Mouse (Mus musculus) liver, adult (tissue): Measurements from ENCODE around the gene Pou6f2.

ENCODE experiments used
- GATA4 ChIP-seq: IDR thresholded peaks from 2 replicates; pipeline ENCODE4 v1.6.1; 2014; ENCODE audit warnings: mild to moderate bottlenecking, low read length; ENCODE audit not compliant: insufficient replicate concordance

Pou6f2 gene

GRCm38 (mm10) chr13:18397586-18397985, at the start of gene Pou6f2:
Pou6f2 (minus strand) TSS chr13:18397686.
- no peak for TF ChIP-seq GATA4

GRCm38 (mm10) chr13:18439858-18440257, 42.4 kb upstream of the Pou6f2 start:
- TF ChIP-seq GATA4 = no peak

- no peak for TF ChIP-seq GATA4
Observed at GRCm38 (mm10) chr13:18387673-18388072, 9.8 kb downstream of the Pou6f2 start.

- TF ChIP-seq GATA4 = no peak
Observed at GRCm38 (mm10) chr13:18363373-18363772, 34.1 kb downstream of the Pou6f2 start.

GRCm38 (mm10) chr13:18344580-18345333, 52.7 kb downstream of the Pou6f2 start:
- TF ChIP-seq GATA4 = no peak

- TF ChIP-seq GATA4 = no peak
Observed at GRCm38 (mm10) chr13:18338910-18339501, 58.5 kb downstream of the Pou6f2 start.

GRCm38 (mm10) chr13:18338022-18338421, 59.5 kb downstream of the Pou6f2 start:
- no peak for TF ChIP-seq GATA4

GRCm38 (mm10) chr13:18334035-18334434, 63.5 kb downstream of the Pou6f2 start:
- no peak for TF ChIP-seq GATA4

GRCm38 (mm10) chr13:18332596-18332995, 64.9 kb downstream of the Pou6f2 start:
- TF ChIP-seq GATA4 = no peak

- no peak for TF ChIP-seq GATA4
Observed at GRCm38 (mm10) chr13:18323980-18324678, 73.4 kb downstream of the Pou6f2 start.

- no peak for TF ChIP-seq GATA4
Observed at GRCm38 (mm10) chr13:18323407-18323806, 74.1 kb downstream of the Pou6f2 start.

- no peak for TF ChIP-seq GATA4
Observed at GRCm38 (mm10) chr13:18312613-18313012, 84.9 kb downstream of the Pou6f2 start.

- TF ChIP-seq GATA4 = no peak
Observed at GRCm38 (mm10) chr13:18309024-18309423, 88.5 kb downstream of the Pou6f2 start.

- no peak for TF ChIP-seq GATA4
Observed at GRCm38 (mm10) chr13:18306506-18307145, 90.9 kb downstream of the Pou6f2 start.

- TF ChIP-seq GATA4 = no peak
Observed at GRCm38 (mm10) chr13:18299966-18300365, 97.5 kb downstream of the Pou6f2 start.
